Comparison of ENCODE assay signal across 8 mouse cellular contexts in the genomic region with DNA sequence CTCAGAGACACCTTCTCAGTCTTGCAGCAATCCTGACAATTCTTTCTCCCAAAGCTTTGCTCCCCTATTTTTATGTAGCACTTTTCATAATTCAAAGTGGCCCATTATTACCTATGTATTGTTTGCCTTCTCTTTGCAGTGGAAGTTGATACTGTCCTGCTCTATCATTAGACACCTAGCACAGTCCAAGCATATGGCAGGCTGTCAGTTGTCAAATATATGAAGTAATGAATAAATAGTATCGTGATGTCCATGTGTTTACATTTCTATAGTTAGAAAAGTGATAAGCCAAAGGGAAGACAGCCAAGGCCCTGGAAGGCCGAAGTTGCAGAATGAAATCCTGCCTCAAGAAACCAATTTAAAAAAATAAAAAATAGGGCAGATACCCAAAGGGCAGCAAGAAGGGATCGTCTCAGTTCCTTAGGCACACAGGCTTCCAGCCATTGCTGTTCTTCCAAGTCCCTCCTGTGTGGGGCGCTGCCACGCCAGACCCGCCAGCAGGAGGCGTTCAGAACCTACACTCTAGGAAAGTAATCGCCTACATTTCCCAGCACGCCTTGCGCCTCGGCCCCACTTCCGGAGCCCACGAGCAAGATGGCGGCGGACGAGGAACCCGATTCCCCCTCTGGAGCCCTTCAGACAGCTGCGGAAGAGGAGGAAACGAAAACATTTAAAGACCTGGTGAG. TPM values are rescaled to one million over a fixed set of nuclear protein-coding genes. Genes with fewer than 3 reads are reported as not detected.
DNase-seq lines count a peak whose midpoint lies in the region; ATAC-seq lines count a peak whose summit lies in the region.

Gene Ddx47, plus strand, starts transcription at position 565 of the 686 bp plus-strand sequence.

- peaks cover 24% of the 10 kb centered on the region for H3K36me3 ChIP-seq in hindbrain, embryonic 15.5 days

- H3K27ac ChIP-seq in hindbrain, embryonic 15.5 days (replicated peaks): peak within 1 kb of the TSS; percentile 63

- WGBS in hindbrain, embryonic 15.5 days: 5% methylated on average over 19 of the region's 19 CpGs

- H3K4me1 ChIP-seq in hindbrain, embryonic 15.5 days (replicated peaks): peaks cover 7% of the 10 kb centered on the region

- peak within 1 kb of the TSS; percentile 74 for H3K9ac ChIP-seq in hindbrain, embryonic 15.5 days

- H3K4me3 ChIP-seq in hindbrain, embryonic 15.5 days: peak within 1 kb of the TSS; percentile 65

- ATAC-seq in hindbrain, embryonic 15.5 days (ENCODE audit: low FRiP score, low read depth): peak; percentile 92

- no peaks in the 10 kb centered on the region for H3K9me3 ChIP-seq in hindbrain, embryonic 15.5 days

- H3K4me2 ChIP-seq in hindbrain, embryonic 15.5 days: peak within 1 kb of the TSS; percentile 65

- DNase-seq in T-cell, adult 2 months (ENCODE audit: low spot score): peak; percentile 94
- peak; percentile 95 to 98 for DNase-seq in cerebellum, postnatal 36 days
- peak; percentile 96 to 97 for DNase-seq in frontal cortex, postnatal 36 days (ENCODE audit: low spot score in 2 of 2)
- DNase-seq in left cerebral cortex, adult 11 months (ENCODE audit: low spot score): peak; percentile 93
- DNase-seq in lung, postnatal 4 days: peak; percentile 94 to 96
- DNase-seq in retina, postnatal 7 days (ENCODE audit: low read depth, low spot score): peak; percentile 88
- DNase-seq in urinary bladder, adult 2 months (ENCODE audit: low spot score): peak; percentile 84

- no peaks in the 10 kb centered on the region for H3K27me3 ChIP-seq in hindbrain, embryonic 15.5 days

RNA-seq across cellular contexts. Expression of gene Ddx47, which starts in this region (rescaled TPM):
- polyA plus RNA-seq in hindbrain, embryonic 15.5 days (2015; fragmentation: Nextera tagmentation; extraction: Ambion mirVana): 70.5 and 76.2 TPM in 2 replicates
- polyA plus RNA-seq in urinary bladder, adult 2 months (2012; rRNA removed): 80.2 and 86.4 TPM in 2 replicates

Comparison
In these comparisons a context has a peak if more than half of its experiments do, and no peak if none do; other contexts are left out.
1. Peak in every context shown above with its lines: DNase-seq, ATAC-seq, H3K4me3 ChIP-seq and H3K27ac ChIP-seq.